Mouse (Mus musculus): Measurements from ENCODE around the gene Sit1. TPM values are rescaled to one million over a fixed set of nuclear protein-coding genes. Genes with fewer than 3 reads are reported as not detected.
"Not testable (repeated sequence)": the region's sequence is repeated elsewhere in the genome, so short reads cannot be mapped to it uniquely, and the experiment has no call there.

The Sit1 gene
- polyA plus RNA-seq, 1 experiment from 2014 or later = not detected

GRCm38 (mm10) chr4:43497946-43498345 lies 14.4 kb upstream of the Sit1 start:
- no peak overlapping the region for H3K4me2 ChIP-seq

DNA sequence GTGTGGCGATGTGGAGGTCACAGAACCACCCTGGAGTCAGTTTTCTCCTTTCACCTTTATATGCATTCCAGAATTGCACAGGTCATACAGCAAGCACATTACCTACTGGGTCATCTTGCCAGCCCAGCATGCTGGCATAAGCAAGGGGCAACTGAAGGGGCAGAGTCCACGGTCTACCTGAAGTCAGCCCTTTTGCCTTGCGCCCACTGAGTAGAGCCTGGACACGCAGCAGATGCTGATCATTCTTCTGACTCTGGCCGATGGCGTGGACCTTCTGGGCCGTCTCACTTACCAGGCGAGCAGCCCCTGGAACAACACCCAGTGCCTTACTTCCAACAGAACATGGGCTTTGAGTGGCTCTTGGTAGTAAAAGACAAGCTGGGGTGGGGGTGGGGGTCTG lies 13.9 kb upstream of the Sit1 start:
- ATAC-seq (replicated peaks) = no peak
- Histone ChIP-seq H3K9me3 (no peaks in the 10 kb centered on the region), H3K4me2 (no peak overlapping the region), H3K4me3 (no peak overlapping the region), H3K27ac (no peak overlapping the region), H3K4me1 (peaks cover 32% of the 10 kb centered on the region), H3K36me3 (replicated peaks) (no peaks in the 10 kb centered on the region), H3K9ac (no peak overlapping the region), H3K27me3 (replicated peaks) (no peaks in the 10 kb centered on the region)
- WGBS = 96% methylated on average over 8 of the region's 8 CpGs

More at GRCm38 (mm10) chr4:43497946-43498345, 14.4 kb upstream of the Sit1 start:
- Histone ChIP-seq H3K36me3 (replicated peaks) (no peaks in the 10 kb centered on the region), H3K9ac (no peak overlapping the region), H3K4me3 (no peak overlapping the region), H3K9me3 (no peaks in the 10 kb centered on the region), H3K27me3 (replicated peaks) (no peaks in the 10 kb centered on the region), H3K27ac (no peak overlapping the region), H3K4me1 (peaks cover 32% of the 10 kb centered on the region)
- WGBS = 88% methylated on average over 4 of the region's 4 CpGs
- ATAC-seq (replicated peaks) = no peak

DNA sequence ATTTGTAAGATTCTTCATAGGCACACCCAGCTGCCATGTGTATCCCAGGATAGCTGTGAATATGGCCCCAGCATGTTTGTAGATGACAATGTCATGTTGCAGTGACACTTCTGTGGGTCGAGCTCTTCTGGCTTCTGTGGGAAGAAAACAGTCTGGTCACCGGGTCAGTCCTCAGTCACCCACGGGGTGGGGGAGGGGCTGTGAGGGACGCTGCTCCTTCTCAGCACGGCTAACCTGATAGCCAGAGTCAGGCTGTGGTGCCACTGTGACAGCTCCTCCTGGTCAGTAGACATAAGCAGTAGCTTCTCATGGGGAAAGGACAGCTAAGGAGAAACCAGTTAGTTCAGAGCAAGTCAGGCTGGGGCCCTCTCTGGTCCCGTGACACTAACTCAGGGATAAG lies 13.1 kb upstream of the Sit1 start:
- ATAC-seq (replicated peaks) = no peak
- Histone ChIP-seq H3K27me3 (replicated peaks) (no peaks in the 10 kb centered on the region), H3K4me1 (peaks cover 34% of the 10 kb centered on the region), H3K9ac (no peak overlapping the region), H3K4me3 (no peak overlapping the region), H3K4me2 (no peak overlapping the region), H3K27ac (no peak overlapping the region), H3K9me3 (no peaks in the 10 kb centered on the region), H3K36me3 (replicated peaks) (no peaks in the 10 kb centered on the region)
- 46% methylated on average over 6 of the region's 6 CpGs for WGBS

GRCm38 (mm10) chr4:43493846-43494240 lies 10.3 kb upstream of the Sit1 start:
- Histone ChIP-seq H3K4me2 (peak overlapping the region; percentile 59), H3K27ac (peak overlapping the region; percentile 94), H3K4me3 (peak overlapping the region; percentile 84), H3K4me1 (peaks cover 24% of the 10 kb centered on the region), H3K9ac (peak overlapping the region; percentile 84), H3K27me3 (replicated peaks) (no peaks in the 10 kb centered on the region), H3K9me3 (no peaks in the 10 kb centered on the region), H3K36me3 (replicated peaks) (no peaks in the 10 kb centered on the region)
- WGBS = 1% methylated on average over 9 of the region's 9 CpGs
- ATAC-seq (replicated peaks) = no peak

- Histone ChIP-seq H3K27me3 (replicated peaks) (no peaks in the 10 kb centered on the region), H3K27ac (peak overlapping the region; percentile 94), H3K4me1 (peaks cover 21% of the 10 kb centered on the region), H3K9ac (peak overlapping the region; percentile 84), H3K36me3 (replicated peaks) (no peaks in the 10 kb centered on the region), H3K4me3 (peak overlapping the region; percentile 84), H3K4me2 (peak overlapping the region; percentile 59), H3K9me3 (no peaks in the 10 kb centered on the region)
- peak; percentile 93 for ATAC-seq (replicated peaks)
- under 1% methylated on average over 47 of the region's 47 CpGs for whole genome bisulfite sequencing
Observed at GRCm38 (mm10) chr4:43493186-43493845, 9.8 kb upstream of the Sit1 start.

- Histone ChIP-seq H3K9me3 (no peaks in the 10 kb centered on the region), H3K4me2 (peak within 1 kb of the TSS; percentile 59)
Observed at GRCm38 (mm10) chr4:43492821-43493185, 9.3 kb upstream of the Sit1 start, which contains the start of gene Ccdc107. Gene Ccdc107 (plus strand): TSS chr4:43492900.

DNA sequence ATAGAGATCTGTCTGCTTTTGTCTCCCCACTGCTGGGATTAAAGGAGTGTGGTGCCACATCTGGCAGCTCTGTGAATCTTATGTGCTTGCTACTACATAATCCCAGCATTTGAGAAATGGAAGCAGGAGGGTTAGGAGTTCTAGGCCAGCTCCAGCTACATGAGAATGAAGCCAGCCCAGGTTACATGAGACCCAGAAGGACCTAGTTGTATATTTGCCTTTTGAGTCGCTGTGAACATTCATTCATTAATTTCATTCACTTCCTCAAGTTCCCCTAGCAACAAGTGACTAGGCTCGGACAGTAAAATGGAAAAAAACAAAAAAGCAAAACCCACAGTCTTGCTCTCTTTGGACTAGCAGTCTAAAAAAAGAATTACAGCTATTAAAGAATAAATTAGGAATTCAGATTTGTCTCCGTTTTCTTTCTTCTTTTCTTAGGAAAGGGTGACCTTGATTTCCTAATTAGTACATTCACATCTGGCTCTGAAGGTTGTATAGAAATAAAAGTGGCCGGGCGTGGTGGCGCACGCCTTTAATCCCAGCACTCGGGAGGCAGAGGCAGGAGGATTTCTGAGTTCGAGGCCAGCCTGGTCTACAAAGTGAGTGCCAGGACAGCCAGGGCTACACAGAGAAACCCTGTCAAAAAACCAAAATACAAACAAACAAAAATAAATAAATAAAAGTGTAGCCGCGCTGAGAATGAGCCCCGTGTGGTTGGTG lies 8.7 kb upstream of the Sit1 start:
- Histone ChIP-seq H3K4me3 (peak overlapping the region; percentile 84), H3K4me2 (peak overlapping the region; percentile 59), H3K36me3 (replicated peaks) (no peaks in the 10 kb centered on the region), H3K27me3 (replicated peaks) (no peaks in the 10 kb centered on the region), H3K9me3 (no peaks in the 10 kb centered on the region), H3K27ac (peak overlapping the region; percentile 94), H3K9ac (no peak overlapping the region), H3K4me1 (peaks cover 21% of the 10 kb centered on the region)
- WGBS = 38% methylated on average over 12 of the region's 12 CpGs
- ATAC-seq (replicated peaks) = no peak

More at GRCm38 (mm10) chr4:43492821-43493185, 9.3 kb upstream of the Sit1 start, which contains the start of gene Ccdc107:
- WGBS = 0% methylated on average over 25 of the region's 25 CpGs
- H3K36me3 ChIP-seq (replicated peaks) = no peaks in the 10 kb centered on the region
- peak; percentile 98 for ATAC-seq (replicated peaks)
- no peaks in the 10 kb centered on the region for H3K27me3 ChIP-seq (replicated peaks)
- peaks cover 21% of the 10 kb centered on the region for H3K4me1 ChIP-seq
- H3K4me3 ChIP-seq = peak within 1 kb of the TSS; percentile 84
- H3K27ac ChIP-seq = peak within 1 kb of the TSS; percentile 94
- H3K9ac ChIP-seq = peak within 1 kb of the TSS; percentile 84

- Histone ChIP-seq H3K4me2 (no peak overlapping the region), H3K27me3 (replicated peaks) (no peaks in the 10 kb centered on the region), H3K36me3 (replicated peaks) (no peaks in the 10 kb centered on the region), H3K4me3 (no peak overlapping the region), H3K4me1 (peaks cover 21% of the 10 kb centered on the region), H3K27ac (no peak overlapping the region), H3K9ac (no peak overlapping the region), H3K9me3 (no peaks in the 10 kb centered on the region)
- ATAC-seq (replicated peaks) = no peak
- WGBS = 69% methylated on average over 5 of the region's 5 CpGs
Observed at GRCm38 (mm10) chr4:43490801-43491200, 7.3 kb upstream of the Sit1 start.

DNA sequence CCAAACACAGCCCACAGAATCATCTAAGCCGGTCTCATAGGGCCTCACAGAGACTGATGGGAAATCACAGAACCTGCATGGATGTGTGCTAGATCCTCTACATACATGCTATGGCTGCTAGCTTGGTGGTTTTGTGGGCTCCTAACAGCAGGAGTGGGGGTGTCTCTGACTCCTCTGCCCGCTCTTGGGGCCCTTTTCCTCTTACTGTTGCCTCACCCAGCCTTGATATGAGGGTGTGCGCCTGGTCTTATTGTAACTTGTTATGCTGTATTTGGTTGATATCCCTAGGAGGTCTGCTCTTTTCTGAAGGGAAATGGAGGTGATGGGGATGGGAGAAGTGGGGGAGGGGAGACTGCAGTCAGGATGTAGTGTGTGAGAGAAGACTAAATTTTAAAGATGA lies 6.1 kb upstream of the Sit1 start:
- no peak overlapping the region for H3K9ac ChIP-seq
- WGBS = 95% methylated on average over 3 of the region's 3 CpGs

DNA sequence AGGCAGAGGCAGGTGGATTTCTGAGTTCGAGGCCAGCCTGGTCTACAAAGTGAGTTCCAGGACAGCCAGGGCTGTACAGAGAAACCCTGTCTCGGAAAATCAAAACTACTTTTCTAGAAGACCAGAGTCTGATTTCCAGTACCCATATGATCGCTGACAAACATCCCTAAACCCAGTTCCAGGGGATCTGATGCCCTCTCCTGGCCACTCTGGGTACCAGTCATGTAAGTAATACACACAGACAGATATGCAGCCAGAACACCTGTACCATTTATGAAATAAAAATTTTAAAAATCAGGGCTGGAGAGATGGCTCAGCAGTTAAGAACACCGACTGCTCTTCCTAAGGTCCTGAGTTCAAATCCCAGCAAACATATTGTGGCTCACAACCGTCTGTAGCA lies 2.1 kb upstream of the Sit1 start:
- H3K27me3 ChIP-seq (replicated peaks); H3K4me3 ChIP-seq; H3K27ac ChIP-seq; H3K9me3 ChIP-seq; H3K9ac ChIP-seq; ATAC-seq (replicated peaks); H3K4me1 ChIP-seq; H3K36me3 ChIP-seq (replicated peaks); H3K4me2 ChIP-seq: not testable (repeated sequence)
- 87% methylated on average over 5 of the region's 5 CpGs for WGBS

More for the DNA sequence above, 6.1 kb upstream of the Sit1 start:
- Histone ChIP-seq H3K4me2 (no peak overlapping the region), H3K27ac (no peak overlapping the region), H3K4me1 (peaks cover 11% of the 10 kb centered on the region), H3K9me3 (no peaks in the 10 kb centered on the region), H3K4me3 (no peak overlapping the region), H3K27me3 (replicated peaks) (no peaks in the 10 kb centered on the region), H3K36me3 (replicated peaks) (no peaks in the 10 kb centered on the region)
- ATAC-seq (replicated peaks) = no peak

GRCm38 (mm10) chr4:43482591-43482990 lies 943 bp downstream of the Sit1 start:
- Histone ChIP-seq H3K27me3 (replicated peaks) (no peaks in the 10 kb centered on the region), H3K4me1 (peaks cover 6% of the 10 kb centered on the region), H3K4me2 (no peak overlapping the region), H3K4me3 (no peak overlapping the region), H3K9ac (no peak overlapping the region), H3K36me3 (replicated peaks) (no peaks in the 10 kb centered on the region), H3K9me3 (no peaks in the 10 kb centered on the region), H3K27ac (no peak overlapping the region)
- WGBS = 78% methylated on average over 10 of the region's 10 CpGs
- ATAC-seq (replicated peaks) = no peak

- H3K9me3 ChIP-seq = no peaks in the 10 kb centered on the region
- 77% methylated on average over 7 of the region's 7 CpGs for WGBS
- H3K9ac ChIP-seq = no peak overlapping the region
- H3K27ac ChIP-seq = no peak overlapping the region
- H3K4me2 ChIP-seq = no peak overlapping the region
- H3K4me3 ChIP-seq = no peak overlapping the region
- H3K4me1 ChIP-seq = peaks cover 6% of the 10 kb centered on the region
- no peaks in the 10 kb centered on the region for H3K36me3 ChIP-seq (replicated peaks)
- no peaks in the 10 kb centered on the region for H3K27me3 ChIP-seq (replicated peaks)
- no peak for ATAC-seq (replicated peaks)
Observed at GRCm38 (mm10) chr4:43481894-43482456, 1.6 kb downstream of the Sit1 start.
